Comparison of ENCODE assay signal across 29 mouse cellular contexts in genomic region chr1:177717057-177717835, GRCm38 (mm10). TPM values are rescaled to one million over a fixed set of nuclear protein-coding genes. Genes with fewer than 3 reads are reported as not detected.
DNase-seq lines count a peak whose midpoint lies in the region; ATAC-seq and TF ChIP-seq lines count a peak whose summit lies in the region.
"Had no signal": no experiment of that assay in that cellular context is flagged by ENCODE, and none has a peak within 500 bp of the region (broad histone marks: within the 10 kb centered on the region; RNA-seq: fewer than 3 reads in every experiment).

No protein-coding gene starts in this region.

- TF ChIP-seq POLR2A in liver, adult 2 months (IDR thresholded peaks at IDR 0.05; ENCODE audit: extremely low read depth, insufficient read depth, low read length): no peak

- H3K79me2 ChIP-seq in liver, adult 2 months (ENCODE audit: control insufficient read depth, insufficient read depth, low read length): no peaks in the 10 kb centered on the region

- WGBS in liver, adult 2 months: 66% methylated on average over 7 of the region's 7 CpGs
- WGBS in intestine, embryonic 16.5 days: 70% methylated on average over 7 of the region's 7 CpGs
- 81% methylated on average over 7 of the region's 7 CpGs for WGBS in forebrain, embryonic 14.5 days

- no peak for TF ChIP-seq CTCF in liver, adult 2 months (IDR thresholded peaks at IDR 0.05; ENCODE audit: low read depth, low read length)

- H3K27me3 ChIP-seq in liver, adult 2 months (ENCODE audit: control insufficient read depth, insufficient read depth, low read length): no peaks in the 10 kb centered on the region
- H3K27me3 ChIP-seq in intestine, embryonic 16.5 days (replicated peaks; ENCODE audit: control insufficient read depth, insufficient read depth, low read length): no peaks in the 10 kb centered on the region
- H3K27me3 ChIP-seq in forebrain, embryonic 14.5 days (replicated peaks; ENCODE audit: control insufficient read depth, insufficient read depth, low read length): no peaks in the 10 kb centered on the region
- H3K27me3 ChIP-seq: embryonic facial prominence, embryonic 13.5 days; hindbrain, embryonic 12.5 days; stomach, embryonic 15.5 days had no signal

- peak; percentile 41; the same call in 1 of the 2 replicates for ATAC-seq in intestine, embryonic 16.5 days
- ATAC-seq in megakaryocyte-erythroid progenitor cell, adult 5-6 weeks (replicated peaks; ENCODE audit: low FRiP score, low TSS enrichment, poor library complexity, severe bottlenecking): peak; percentile 58
- no peak for ATAC-seq in forebrain, embryonic 14.5 days
- ATAC-seq: CD4-positive, CD25-positive, alpha-beta regulatory T cell, adult 4 months had no signal

- no peak overlapping the region for H3K9ac ChIP-seq in liver, adult 2 months (ENCODE audit: low read depth, low read length)
- H3K9ac ChIP-seq in intestine, embryonic 16.5 days (ENCODE audit: low read depth, low read length): no peak overlapping the region
- H3K9ac ChIP-seq in forebrain, embryonic 14.5 days (ENCODE audit: low read length): no peak overlapping the region
- H3K9ac ChIP-seq: embryonic facial prominence, embryonic 13.5 days; hindbrain, embryonic 12.5 days; lung, embryonic 14.5 days; stomach, embryonic 15.5 days had no signal

- no peak overlapping the region for H3K27ac ChIP-seq in liver, adult 2 months (replicated peaks; ENCODE audit: insufficient read depth, low read depth, low read length)
- H3K27ac ChIP-seq in intestine, embryonic 16.5 days (ENCODE audit: low read length): no peak overlapping the region
- no peak overlapping the region for H3K27ac ChIP-seq in forebrain, embryonic 14.5 days (ENCODE audit: low read depth, low read length)
- H3K27ac ChIP-seq: embryonic facial prominence, embryonic 13.5 days; hindbrain, embryonic 12.5 days; macrophage; stomach, embryonic 15.5 days had no signal

- no peaks in the 10 kb centered on the region for H3K9me3 ChIP-seq in intestine, embryonic 16.5 days (ENCODE audit: control insufficient read depth, low read length)
- H3K9me3 ChIP-seq in forebrain, embryonic 14.5 days (replicated peaks; ENCODE audit: control insufficient read depth, low read length): no peaks in the 10 kb centered on the region
- H3K9me3 ChIP-seq: embryonic facial prominence, embryonic 13.5 days; hindbrain, embryonic 12.5 days; stomach, embryonic 15.5 days had no signal

- peaks cover 6% of the 10 kb centered on the region for H3K4me1 ChIP-seq in liver, adult 2 months (ENCODE audit: control insufficient read depth, insufficient read depth, low read length)
- no peaks in the 10 kb centered on the region for H3K4me1 ChIP-seq in intestine, embryonic 16.5 days (ENCODE audit: control insufficient read depth, insufficient read depth, low read length)
- H3K4me1 ChIP-seq in forebrain, embryonic 14.5 days (ENCODE audit: control insufficient read depth, insufficient read depth, low read length): no peaks in the 10 kb centered on the region
- H3K4me1 ChIP-seq: embryonic facial prominence, embryonic 13.5 days; stomach, embryonic 15.5 days had no signal

- no peak overlapping the region for H3K4me2 ChIP-seq in intestine, embryonic 16.5 days (ENCODE audit: low read depth, low read length)
- H3K4me2 ChIP-seq in forebrain, embryonic 14.5 days (ENCODE audit: low read length): no peak overlapping the region
- H3K4me2 ChIP-seq: embryonic facial prominence, embryonic 13.5 days; hindbrain, embryonic 12.5 days; lung, embryonic 14.5 days; stomach, embryonic 15.5 days had no signal

- no peak overlapping the region for H3K4me3 ChIP-seq in liver, adult 2 months (ENCODE audit: insufficient read depth, low read depth, low read length)
- H3K4me3 ChIP-seq in intestine, embryonic 16.5 days (ENCODE audit: low read length): no peak overlapping the region
- no peak overlapping the region for H3K4me3 ChIP-seq in forebrain, embryonic 14.5 days (ENCODE audit: low read depth, low read length)
- H3K4me3 ChIP-seq: embryonic facial prominence, embryonic 13.5 days; hindbrain, embryonic 12.5 days; myocyte; stomach, embryonic 15.5 days had no signal

- no peaks in the 10 kb centered on the region for H3K36me3 ChIP-seq in liver, adult 2 months (ENCODE audit: control insufficient read depth, insufficient read depth, low read length)
- no peaks in the 10 kb centered on the region for H3K36me3 ChIP-seq in intestine, embryonic 16.5 days (ENCODE audit: control insufficient read depth, insufficient read depth, low read length)
- H3K36me3 ChIP-seq in forebrain, embryonic 14.5 days (ENCODE audit: control insufficient read depth, insufficient read depth, low read length): no peaks in the 10 kb centered on the region
- H3K36me3 ChIP-seq: embryonic facial prominence, embryonic 13.5 days; hindbrain, embryonic 12.5 days; stomach, embryonic 15.5 days had no signal

- DNase-seq in liver, adult 2 months (ENCODE audit: extremely low read depth, low read depth, low spot score): peak; percentile 22
- DNase-seq in liver (no peak), ZHBTc4 (ENCODE audit: low read depth, low spot score) (peak; percentile 56)
- DNase-seq in layer of hippocampus, adult 9-10 months (ENCODE audit: low spot score): no peak
- DNase-seq in forebrain, embryonic 14.5 days (ENCODE audit: low spot score): no peak
- DNase-seq: adrenal gland, adult 8-10 months; cerebellum, adult 18-20 months; gastrocnemius, postnatal 14 days; kidney, adult 2 months; kidney, postnatal 36 days; lung, embryonic 14.5 days; midbrain, embryonic 14.5 days; retina, postnatal 1 day; spleen, adult 18-20 months had no signal

RNA-seq across cellular contexts. Expression of gene 1700016C15Rik, which starts 12.4 kb away (rescaled TPM):
- not detected in 2 replicates for total RNA-seq in liver, adult 2 months (2014; rRNA removed)
- polyA plus RNA-seq in liver, adult 2 months (2012; rRNA removed): not detected in 2 replicates
- polyA plus RNA-seq in intestine, embryonic 16.5 days (2015; fragmentation: Nextera tagmentation; extraction: Ambion mirVana): not detected in 2 replicates
- total RNA-seq in megakaryocyte-erythroid progenitor cell, adult 5-6 weeks (2014; fragmentation: Nextera tagmentation): not detected in 2 replicates
- total RNA-seq in megakaryocyte-erythroid progenitor cell, adult 5-6 weeks (2017): not detected in 2 replicates
- polyA plus RNA-seq in forebrain, embryonic 14.5 days (2014; fragmentation: Nextera tagmentation; extraction: Ambion mirVana): not detected in 2 replicates
- total RNA-seq: adrenal gland, adult 8-10 months; heart, adult 8-10 months; layer of hippocampus, postnatal 14 days; left cerebral cortex, postnatal 25 days; neutrophil, adult 5-6 weeks had no signal
- polyA plus RNA-seq: brain, embryonic 14.5 days; CD4-positive, CD25-positive, alpha-beta regulatory T cell, adult 4 months; cortical plate, adult 2 months; embryonic facial prominence, embryonic 13.5 days; heart, postnatal 0 days; hindbrain, embryonic 12.5 days; lung, embryonic 14.5 days; macrophage; myocyte; stomach, embryonic 15.5 days had no signal

Comparison
In these comparisons a context has a peak if more than half of its experiments do, and no peak if none do; other contexts are left out.
1. DNase-seq: peak in liver, adult 2 months (single experiment) and ZHBTc4 (single experiment); none in liver (single experiment), layer of hippocampus, adult 9-10 months (single experiment) and forebrain, embryonic 14.5 days (single experiment).